Mouse (Mus musculus) ovary, postnatal 10 days (tissue): Measurements from ENCODE around the gene Thrsp.

Experiments
- DNase-seq: peaks from one replicate; pipeline ENCODE4 v3.0.0; 2022; ENCODE audit warnings: low spot score

The Thrsp gene

GRCm38 (mm10) chr7:97416473-97416872, 1.1 kb downstream of the Thrsp start:
- no peak for DNase-seq

DNA sequence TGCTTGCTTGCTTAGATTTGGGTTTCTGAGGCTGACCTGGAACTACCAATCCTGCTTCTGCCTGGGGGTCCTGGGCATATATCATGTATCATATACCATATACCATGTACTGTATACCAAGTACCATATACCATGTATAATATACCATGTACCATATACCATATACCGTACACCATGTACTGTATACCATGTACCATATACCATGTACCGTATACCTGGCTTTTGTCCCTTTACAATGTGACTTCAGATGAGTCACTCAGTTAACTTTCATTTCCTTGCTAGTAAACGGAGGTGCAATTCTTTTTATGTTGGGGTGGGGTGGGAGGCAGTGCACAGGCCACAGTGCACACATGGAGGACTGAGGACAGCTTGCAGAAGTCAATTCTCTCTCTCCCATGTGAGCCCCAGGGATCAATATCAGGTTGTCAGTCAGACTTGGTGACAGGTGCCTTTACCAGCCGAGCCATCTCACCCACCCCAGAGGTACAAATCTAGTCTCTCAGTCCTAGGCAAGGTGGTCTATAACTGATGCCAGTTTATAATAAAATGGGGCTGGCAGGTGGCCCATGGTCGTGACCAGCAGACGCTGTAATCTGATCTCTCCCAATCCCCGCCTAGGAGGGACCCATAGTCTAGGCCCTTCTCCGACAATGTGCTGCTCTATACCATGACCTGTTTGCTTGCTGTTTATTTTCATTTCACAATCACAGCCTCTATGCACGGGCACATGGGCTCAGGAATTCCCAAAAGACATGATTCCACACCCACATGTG, 2.4 kb downstream of the Thrsp start:
- no peak for DNase-seq

GRCm38 (mm10) chr7:97414426-97414825, 3.1 kb downstream of the Thrsp start:
- no peak for DNase-seq

GRCm38 (mm10) chr7:97413981-97414380, 3.5 kb downstream of the Thrsp start:
- no peak for DNase-seq

GRCm38 (mm10) chr7:97411575-97411974, 6.0 kb downstream of the Thrsp start:
- no peak for DNase-seq

DNA sequence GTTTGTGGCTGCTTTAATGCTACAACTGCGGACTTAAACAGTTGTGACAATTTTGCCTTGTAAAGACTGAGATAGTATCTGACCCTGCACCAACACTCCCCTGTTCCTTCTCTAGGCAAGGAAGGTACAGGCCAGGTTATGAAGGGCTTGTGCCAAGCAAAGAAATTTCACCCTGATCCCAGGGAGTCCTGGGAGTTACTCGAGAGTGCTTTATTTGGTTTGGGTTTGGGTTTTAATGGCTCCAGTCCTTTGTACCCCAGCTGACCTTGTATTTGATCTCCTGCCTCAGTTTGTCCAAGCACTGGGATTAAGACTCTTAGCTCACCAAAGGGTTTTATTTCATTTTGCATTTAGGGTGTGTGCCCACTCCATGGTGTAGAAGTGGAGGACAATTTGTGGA, 6.4 kb downstream of the Thrsp start:
- DNase-seq, result no peak

GRCm38 (mm10) chr7:97407145-97407544, 10.4 kb downstream of the Thrsp start:
- no peak for DNase-seq

DNA sequence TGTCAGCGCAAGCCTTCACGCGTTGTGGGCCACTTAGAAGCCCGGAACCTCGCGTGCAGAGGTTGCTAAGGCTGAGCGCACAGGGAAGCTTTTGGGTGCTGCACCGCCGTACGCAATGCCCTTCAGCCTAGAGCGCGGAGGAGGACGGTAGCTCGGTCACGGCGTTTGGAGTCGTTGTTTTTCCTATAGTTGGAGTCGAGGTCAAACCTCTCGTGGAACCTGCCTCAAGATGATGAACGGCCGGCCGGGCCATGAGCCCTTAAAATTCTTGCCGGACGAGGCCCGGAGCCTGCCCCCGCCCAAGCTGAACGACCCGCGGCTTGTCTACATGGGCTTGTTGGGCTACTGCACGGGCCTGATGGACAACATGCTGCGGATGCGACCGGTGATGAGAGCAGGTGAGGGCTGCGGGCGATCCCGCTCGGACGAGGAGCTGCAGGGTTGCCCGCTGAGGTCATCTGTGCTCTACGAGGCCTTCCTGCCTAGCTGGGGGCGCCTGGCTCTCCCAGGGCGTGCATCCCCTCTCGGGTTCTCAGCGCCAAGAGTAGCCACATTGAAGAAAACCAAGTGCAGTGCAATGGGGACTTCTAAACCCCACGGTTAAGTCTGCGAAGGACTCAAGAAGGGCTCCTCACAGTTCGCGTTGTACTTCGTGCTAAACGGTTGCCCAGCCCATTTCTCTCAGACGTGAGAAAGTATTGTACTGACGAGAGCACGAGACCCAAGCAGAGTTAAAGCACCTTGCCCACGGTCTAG, 17.4 kb downstream of the Thrsp start, which contains the start of gene Ndufc2:
TSS of gene Ndufc2 (plus strand) at position 44 of the 756 bp plus-strand sequence.
- DNase-seq, result peak; percentile 40

DNA sequence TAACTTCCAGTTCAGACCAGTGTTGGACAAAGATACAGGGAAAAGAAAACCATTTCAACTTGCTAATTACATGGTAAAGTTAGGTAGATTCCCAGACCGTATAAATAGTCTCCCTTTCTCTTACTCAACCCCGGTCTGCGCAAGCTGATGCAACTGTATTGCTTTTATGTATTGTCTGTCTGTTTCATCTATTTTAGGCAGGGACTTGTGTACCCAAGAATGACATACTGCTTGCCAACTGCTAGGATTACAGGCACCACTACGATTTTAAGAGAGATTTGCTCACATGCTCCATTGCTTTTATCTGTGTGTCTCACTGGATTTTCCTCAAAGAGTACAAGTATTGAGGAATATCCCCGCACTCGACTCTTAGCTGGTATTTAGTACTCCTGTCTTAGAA, 18.6 kb downstream of the Thrsp start:
- no peak for DNase-seq

DNA sequence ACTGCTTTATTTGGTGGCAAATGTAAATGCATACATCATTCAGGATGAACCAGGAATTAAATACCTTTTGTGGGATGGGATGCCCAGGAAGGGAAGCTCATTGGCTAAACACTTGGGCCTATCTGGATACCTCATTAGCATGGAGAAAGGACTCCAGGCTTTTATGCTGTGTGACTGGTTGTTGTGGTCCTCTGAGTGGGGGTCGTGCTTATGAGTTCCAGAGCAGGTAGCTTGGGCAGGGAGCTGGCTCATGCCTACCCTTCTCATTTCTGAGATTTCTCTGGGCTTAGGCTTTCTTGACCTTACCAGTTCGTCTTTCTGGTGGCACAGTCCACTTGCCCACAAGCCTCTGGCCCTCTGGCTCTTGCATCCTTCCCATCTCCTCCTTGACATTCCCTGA, 23.2 kb downstream of the Thrsp start:
- DNase-seq, result no peak

DNA sequence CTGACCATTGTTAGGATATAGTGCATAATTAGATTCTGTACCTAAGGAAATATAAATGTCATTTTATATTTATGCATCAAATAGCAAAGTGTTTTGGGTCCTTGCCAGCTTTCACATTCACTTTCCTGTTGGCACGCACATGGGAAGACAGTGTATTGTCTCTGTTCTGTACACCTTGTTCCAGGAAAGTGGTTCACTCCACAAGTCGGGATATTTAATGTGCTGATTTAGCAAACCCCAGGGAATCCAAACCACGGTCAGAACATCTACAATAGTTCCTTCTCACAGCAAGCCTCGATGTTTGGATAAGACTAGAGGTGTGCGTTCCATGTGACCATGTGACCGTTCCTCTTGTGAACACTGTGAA, 25.5 kb downstream of the Thrsp start:
- no peak for DNase-seq

DNA sequence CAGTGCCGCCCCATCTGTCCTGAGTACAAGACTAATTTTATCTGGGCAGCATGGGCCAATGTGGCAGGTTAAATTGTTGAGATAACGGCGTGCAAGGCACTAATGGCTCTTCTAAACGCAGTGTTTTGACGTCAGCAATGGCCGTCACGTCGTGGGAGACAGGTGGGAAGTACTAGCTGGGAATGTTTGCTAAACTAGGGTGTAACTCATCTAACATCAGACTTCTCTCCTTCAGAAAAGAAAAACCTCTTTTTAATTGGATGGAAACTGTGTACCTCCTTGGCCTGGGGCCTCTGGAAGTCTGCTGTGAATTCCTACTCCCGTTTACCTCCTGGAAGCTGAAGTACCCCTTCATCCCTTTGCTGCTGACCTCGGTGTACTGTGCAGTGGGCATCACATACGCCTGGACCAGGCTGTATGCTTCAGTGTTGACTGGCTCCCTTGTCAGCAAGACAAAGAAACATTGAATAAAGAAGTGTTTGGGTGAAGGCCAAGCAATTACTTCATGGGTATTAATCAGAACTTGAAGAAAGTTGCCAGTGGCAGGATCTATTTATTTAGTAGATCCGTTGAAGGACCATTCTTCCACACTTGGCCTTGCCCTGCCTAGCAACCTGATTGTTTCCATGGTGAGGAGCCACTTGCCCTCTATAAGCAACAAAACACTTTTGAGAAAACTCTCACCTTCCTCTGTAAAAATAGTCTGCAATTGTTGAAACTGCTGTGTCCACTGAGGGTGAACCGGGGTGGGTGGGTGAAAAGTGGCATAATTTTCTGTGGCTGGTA, 26.0 kb downstream of the Thrsp start:
- no peak for DNase-seq

DNA sequence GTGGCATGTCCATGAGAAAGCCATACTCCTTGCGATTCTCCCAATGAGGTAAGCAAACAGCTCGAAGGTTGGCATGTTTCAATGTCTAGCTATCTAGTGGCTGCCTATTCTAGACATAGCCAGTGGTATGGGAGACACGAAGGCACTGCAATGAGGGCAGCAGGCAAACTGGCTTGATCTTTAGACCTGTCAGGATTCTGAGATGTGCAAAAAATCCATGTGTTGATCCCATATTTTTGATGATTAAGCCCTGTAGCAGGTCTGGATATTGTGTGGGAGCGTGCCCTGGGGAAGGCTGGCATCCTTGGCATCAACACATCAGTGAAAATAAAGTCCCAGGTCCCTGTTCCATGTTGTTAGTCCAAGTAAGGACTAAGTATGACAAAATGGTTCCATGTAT, 29.0 kb downstream of the Thrsp start:
- DNase-seq, result no peak

DNA sequence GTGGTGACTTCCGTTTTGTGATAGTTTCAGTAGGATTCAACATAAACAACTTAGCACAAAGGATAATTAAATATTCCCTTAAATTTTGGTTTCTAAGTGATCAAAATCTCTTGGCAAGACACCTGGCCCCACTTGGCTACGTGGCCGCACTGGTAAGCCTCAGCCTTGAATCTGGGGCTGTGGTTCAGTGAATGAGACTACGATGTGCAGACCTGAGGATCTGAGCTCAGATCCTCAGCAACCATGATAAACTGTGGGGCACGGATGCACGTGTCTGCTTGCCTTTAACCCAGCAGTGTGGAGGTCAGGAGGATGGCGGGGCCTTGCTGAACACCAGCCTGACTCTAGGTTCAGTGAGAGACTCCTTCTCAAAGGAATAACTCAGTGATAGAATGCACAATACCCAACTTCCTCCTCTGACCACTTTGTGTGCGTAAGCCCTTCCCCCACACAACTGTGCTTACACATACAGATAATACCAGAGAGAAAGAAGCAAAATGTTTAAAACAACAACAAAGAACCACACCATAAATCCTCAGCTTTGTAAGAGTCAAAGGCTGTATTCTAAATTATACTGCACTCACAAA, 29.9 kb downstream of the Thrsp start:
- no peak for DNase-seq

- no peak for DNase-seq
Measured at GRCm38 (mm10) chr7:97386806-97387370, 30.6 kb downstream of the Thrsp start.

- no peak for DNase-seq
Measured at GRCm38 (mm10) chr7:97386106-97386805, 31.3 kb downstream of the Thrsp start.

DNA sequence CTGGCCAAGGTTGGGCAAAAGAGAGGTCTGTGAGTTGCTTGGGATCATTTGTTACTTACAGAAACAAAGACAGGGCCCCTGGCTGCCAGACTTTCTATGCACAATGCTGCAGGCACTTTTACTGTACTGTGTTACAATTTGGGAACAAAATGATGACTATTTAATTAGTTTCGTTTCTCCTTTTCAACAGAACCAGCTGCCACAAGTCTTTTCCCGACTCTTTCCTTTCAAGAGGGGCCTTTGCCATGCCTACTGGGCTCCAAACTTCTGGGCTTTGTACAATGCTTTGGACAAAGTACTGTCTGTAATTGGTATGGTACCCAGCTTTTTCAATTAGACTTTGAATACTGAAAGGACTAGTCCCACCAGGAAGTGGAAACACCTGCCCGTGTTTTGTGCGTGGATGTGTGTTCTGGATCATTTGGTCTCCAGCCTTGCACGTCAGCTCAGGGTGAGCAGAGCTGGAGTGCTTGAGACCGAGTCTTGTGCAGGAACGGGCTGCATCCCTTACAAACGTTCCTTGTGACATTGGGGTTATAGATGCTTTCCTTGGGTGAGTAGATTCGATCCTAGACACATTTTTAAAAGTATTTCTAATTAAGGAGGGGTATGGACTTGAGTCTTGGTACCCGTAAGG, 33.9 kb downstream of the Thrsp start:
- no peak for DNase-seq

GRCm38 (mm10) chr7:97382661-97383060, 34.9 kb downstream of the Thrsp start:
- DNase-seq, result no peak

DNA sequence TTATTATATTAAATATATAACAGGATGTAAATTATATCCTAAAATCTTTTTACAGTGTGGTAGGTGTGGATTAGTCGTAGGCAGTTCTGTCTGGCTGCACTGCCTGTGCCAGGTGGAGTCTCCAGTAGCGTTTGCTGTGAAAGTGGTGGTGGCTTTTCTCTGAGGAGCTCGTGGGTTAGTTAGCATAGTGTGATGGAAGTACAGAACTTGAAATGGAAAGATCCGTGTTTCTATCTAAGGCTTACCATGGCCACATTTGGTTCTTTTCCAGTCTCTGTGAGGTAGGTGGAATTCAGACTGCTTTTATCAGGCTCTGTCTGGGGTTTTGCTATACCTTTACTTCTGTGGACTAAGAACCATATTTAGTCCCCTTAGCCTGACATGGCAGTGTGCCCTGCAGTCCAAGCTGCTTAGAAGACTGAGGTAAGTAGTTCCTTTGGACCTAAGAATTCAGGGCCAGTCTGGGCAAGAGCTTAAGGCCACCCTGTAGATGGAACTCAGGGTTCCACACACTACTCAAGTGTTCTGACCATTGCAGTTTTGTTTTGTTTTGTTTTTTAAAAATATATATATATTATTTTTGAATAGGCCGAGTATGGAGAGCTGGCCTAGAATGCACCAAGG, 36.9 kb downstream of the Thrsp start:
- no peak for DNase-seq

GRCm38 (mm10) chr7:97379304-97379703, 38.2 kb downstream of the Thrsp start:
- DNase-seq, result no peak
